Mouse (Mus musculus) liver, embryonic 12.5 days (tissue): Measurements from ENCODE around the gene Efcab8. TPM values are rescaled to one million over a fixed set of nuclear protein-coding genes. Genes with fewer than 3 reads are reported as not detected.

ENCODE experiments used
- ATAC-seq: fragments of 200-750 bp; cut with Nextera tagmentation; 2 replicates; pipeline ENCODE4 v1.8.0; 2017; ENCODE audit warnings: moderate number of reproducible peaks, mild to moderate bottlenecking, moderate library complexity
- H3K27ac ChIP-seq: fragments of 300-500 bp; sonication (generic); 2 replicates; pipeline ENCODE4 v1.5.1; 2016; ENCODE audit warnings: mild to moderate bottlenecking
- H3K27me3 ChIP-seq: fragments of 300-500 bp; sonication (generic); replicated peaks from 2 replicates; pipeline ENCODE4 v1.6.1; 2016; ENCODE audit warnings: mild to moderate bottlenecking, moderate library complexity
- H3K36me3 ChIP-seq: fragments of 300-500 bp; sonication (generic); 2 replicates; pipeline ENCODE4 v1.6.1; 2016; ENCODE audit warnings: mild to moderate bottlenecking, moderate library complexity
- H3K4me1 ChIP-seq: fragments of 300-500 bp; sonication (generic); 2 replicates; pipeline ENCODE4 v1.6.1; 2016
- H3K4me2 ChIP-seq: fragments of 300-500 bp; sonication (generic); 2 replicates; pipeline ENCODE4 v1.6.1; 2016; ENCODE audit warnings: mild to moderate bottlenecking, moderate library complexity
- H3K4me3 ChIP-seq: fragments of 300-500 bp; sonication (generic); 2 replicates; pipeline ENCODE4 v1.5.1; 2016; ENCODE audit warnings: mild to moderate bottlenecking, moderate library complexity
- H3K9ac ChIP-seq: fragments of 300-500 bp; sonication (generic); 2 replicates; pipeline ENCODE4 v1.6.1; 2016; ENCODE audit warnings: mild to moderate bottlenecking, moderate library complexity
- H3K9me3 ChIP-seq: fragments of 300-500 bp; sonication (generic); replicated peaks from 2 replicates; pipeline ENCODE4 v1.6.1; 2016; ENCODE audit warnings: mild to moderate bottlenecking, moderate library complexity
- WGBS: fragments of 180-500 bp; shearing (Covaris S2); methylation state at CpG from one replicate; pipeline ENCODE4 v1.1.7; 2016; ENCODE audit not compliant: insufficient replicate concordance; 5-methylcytosine and 5-hydroxymethylcytosine counted together
- polyA plus RNA-seq: library from polyadenylated mRNA; unstranded; fragments of >200 nt; fragmentation: Nextera tagmentation; extraction: Ambion mirVana; gene quantifications from 2 replicates; pipeline ENCODE4 v1.2.1, GENCODE M21; 2016

Gene Efcab8
- polyA plus RNA-seq, result 0.10 and 0.16 TPM in 2 replicates

DNA sequence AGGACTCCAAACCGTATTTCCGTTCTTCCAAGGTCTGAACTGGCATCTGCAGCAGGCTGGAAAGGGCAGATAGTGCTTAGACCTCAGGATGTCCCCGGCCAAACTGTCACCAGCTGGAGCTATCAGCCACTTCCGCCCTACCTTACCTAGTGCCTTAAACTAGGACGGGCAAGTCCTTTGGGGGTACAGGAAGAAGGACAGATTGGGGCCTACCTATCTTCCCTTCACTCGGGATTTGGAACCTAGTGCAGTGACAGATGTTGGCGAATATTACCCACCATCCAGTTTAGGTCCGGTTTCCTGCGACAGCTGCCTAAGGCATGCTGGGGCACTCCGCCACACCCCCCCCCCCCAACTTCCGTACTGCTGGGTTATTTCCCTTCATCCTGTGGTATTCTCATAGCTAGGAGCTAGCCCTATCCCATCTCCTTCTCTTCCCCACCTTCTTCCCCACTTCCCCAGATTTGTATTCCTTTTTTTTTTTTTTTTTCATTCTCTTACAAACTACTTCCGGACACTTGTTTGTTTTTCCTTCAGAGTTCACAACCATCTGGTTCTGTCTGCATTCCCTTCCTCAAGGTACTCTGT lies at the start of gene Efcab8:
TSS of gene Efcab8 (plus strand) at position 538 of the 588 bp plus-strand sequence.
- Histone ChIP-seq H3K27ac (peak within 1 kb of the TSS; percentile 74), H3K9me3 (no peaks in the 10 kb centered on the region), H3K36me3 (0 out of 2 replicates have a peak, but pooled peaks cover under 1% of the 10 kb centered on the region), H3K4me1 (peaks cover 46% of the 10 kb centered on the region), H3K9ac (peak within 1 kb of the TSS; percentile 68), H3K27me3 (no peaks in the 10 kb centered on the region), H3K4me2 (peak within 1 kb of the TSS; percentile 94), H3K4me3 (peak within 1 kb of the TSS; percentile 58)
- WGBS, result 20% methylated on average over 12 of the region's 12 CpGs
- ATAC-seq, result peak; percentile 69

DNA sequence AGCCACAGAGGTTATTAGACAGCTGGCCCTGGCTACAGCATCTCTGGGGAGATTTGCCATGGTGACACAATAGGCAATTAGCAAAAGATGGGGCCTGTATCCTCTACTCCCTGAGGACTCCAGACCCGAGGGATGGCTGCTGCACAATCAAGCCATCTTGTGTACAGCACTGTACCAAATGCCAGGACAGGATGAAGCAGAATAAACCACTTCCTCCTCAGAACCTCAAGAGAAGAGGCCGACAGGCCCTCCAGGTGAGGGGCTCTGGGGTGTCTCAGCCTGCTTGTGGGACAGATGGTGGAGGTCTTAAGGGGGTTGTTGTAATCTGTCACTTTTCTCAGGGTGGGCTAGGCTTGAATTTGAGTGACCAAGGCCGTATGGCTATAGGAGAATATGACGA lies 45.7 kb upstream of the Efcab8 start:
- H3K9me3 ChIP-seq, result no peaks in the 10 kb centered on the region
- 47% methylated on average over 4 of the region's 4 CpGs for WGBS
- 0 out of 2 replicates have a peak, but pooled peaks cover 4% of the 10 kb centered on the region for H3K27me3 ChIP-seq
- H3K36me3 ChIP-seq, result no peaks in the 10 kb centered on the region
- H3K27ac ChIP-seq, result no peak overlapping the region
- no peak for ATAC-seq
- no peak overlapping the region for H3K4me2 ChIP-seq
- no peak overlapping the region for H3K9ac ChIP-seq
- H3K4me3 ChIP-seq, result no peak overlapping the region
- H3K4me1 ChIP-seq, result 0 out of 2 replicates have a peak, but pooled peaks cover under 1% of the 10 kb centered on the region

DNA sequence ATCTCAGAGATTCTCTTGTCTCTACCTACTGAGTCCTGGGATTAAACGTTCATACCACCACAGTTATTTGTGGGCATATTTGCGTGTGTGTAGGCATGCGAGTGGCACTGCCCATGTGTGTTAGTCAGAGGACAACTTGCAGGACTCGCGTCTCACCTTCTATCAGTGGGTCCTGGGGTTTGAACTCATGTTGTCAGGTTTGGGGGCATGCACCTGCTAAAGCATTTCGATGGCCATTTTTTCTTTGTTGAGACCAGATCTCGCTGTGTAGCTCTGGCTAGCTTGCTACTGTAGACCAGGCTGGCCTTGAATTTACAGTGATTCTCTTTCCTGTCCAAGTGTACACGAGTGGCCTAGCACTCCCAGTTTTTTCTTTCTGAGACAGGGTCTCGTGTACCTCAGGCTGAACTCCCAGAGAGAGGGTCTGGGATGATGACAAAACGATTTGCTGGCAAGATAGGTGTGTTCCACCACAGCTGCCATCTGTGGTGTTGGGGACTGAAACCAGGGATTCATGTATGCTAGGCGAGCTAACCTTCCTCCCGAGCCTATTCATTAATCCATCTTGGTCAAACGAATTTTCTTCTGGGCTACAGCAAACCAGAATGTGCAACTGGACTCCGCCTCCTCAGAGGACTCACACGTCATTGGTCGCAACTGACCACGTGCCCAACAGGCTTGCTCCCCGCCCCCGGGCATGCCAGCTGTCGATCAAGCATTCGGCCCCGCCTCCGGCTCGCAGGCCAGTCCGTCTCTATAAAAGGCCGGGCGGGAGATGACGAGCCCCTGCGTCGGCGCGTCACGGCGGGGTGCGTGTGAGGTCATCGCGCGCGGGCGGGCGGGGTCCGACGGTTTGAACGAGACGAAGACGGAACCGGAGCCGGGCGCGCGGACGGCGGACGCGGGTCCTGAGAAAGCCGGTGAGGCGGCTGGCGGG lies 39.0 kb upstream of the Efcab8 start, which contains the start of gene Mapre1:
TSS of gene Mapre1 (plus strand) at position 775 of the 937 bp plus-strand sequence.
- WGBS, result 10% methylated on average over 56 of the region's 58 CpGs

DNA sequence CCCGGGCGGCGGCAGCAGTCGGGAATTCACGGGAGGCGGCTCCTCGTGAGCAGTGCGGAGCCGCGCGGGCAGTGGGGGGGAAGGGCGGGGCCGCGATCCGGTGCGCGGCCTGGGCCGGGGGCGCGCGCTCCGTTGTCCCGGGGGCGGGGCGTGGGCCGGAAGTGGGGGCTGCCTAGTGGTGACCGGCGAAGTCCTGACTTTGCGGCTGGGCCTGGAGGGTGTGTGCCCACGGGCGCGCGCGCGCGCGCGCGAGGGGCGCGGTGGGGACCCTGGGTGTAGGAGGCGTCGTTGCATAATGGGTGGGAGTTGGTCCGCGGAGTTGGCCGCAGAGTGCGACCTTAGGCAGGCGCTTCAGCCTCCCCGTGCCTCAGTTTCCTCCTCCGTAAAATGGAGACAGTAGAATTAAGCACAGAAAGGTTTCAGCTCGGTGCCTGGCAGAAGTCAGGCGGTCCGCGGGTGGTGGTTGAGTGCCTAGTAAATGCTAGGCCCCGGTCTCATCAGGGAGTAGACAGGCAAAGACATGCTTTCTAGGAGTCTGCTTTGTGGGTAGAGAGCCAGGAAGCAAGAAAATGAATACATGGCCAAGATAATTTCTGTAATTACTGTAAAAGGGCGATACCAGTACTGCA lies 38.2 kb upstream of the Efcab8 start:
- H3K4me3 ChIP-seq, result peak overlapping the region; percentile 85

More for the DNA sequence above, 39.0 kb upstream of the Efcab8 start, which contains the start of gene Mapre1:
- H3K9me3 ChIP-seq, result no peaks in the 10 kb centered on the region
- ATAC-seq, result peak; percentile 96
- peaks cover 55% of the 10 kb centered on the region for H3K4me1 ChIP-seq
- H3K4me2 ChIP-seq, result peak within 1 kb of the TSS; percentile 84
- H3K27ac ChIP-seq, result peak within 1 kb of the TSS; percentile 93
- H3K36me3 ChIP-seq, result peaks cover 15% of the 10 kb centered on the region
- no peaks in the 10 kb centered on the region for H3K27me3 ChIP-seq
- H3K9ac ChIP-seq, result peak within 1 kb of the TSS; percentile 94
- peak within 1 kb of the TSS; percentile 85 for H3K4me3 ChIP-seq

DNA sequence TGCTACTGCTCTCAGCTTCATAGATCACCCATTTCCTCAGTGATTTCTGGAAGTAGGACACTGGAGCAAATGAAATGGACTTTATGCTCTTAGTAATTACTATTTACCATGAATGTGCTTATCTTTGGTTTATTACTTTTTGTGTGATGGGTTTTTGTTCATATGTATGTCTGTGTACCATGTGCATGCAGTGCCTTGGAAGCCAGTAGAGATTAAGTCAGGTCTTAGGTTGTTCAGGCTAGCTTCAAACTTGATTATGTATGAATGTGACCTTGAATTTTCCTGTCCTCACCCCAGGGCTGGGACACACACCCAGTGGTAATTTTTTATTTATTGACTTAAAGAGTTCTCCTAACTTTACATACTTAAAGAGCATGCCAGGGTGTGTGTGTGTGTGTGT lies 31.7 kb upstream of the Efcab8 start:
- ATAC-seq, result no peak
- H3K36me3 ChIP-seq, result peaks cover 76% of the 10 kb centered on the region

More for the DNA sequence above, 38.2 kb upstream of the Efcab8 start:
- WGBS, result 2% methylated on average over 45 of the region's 56 CpGs
- peak; percentile 78 for ATAC-seq
- H3K9me3 ChIP-seq, result no peaks in the 10 kb centered on the region
- peak overlapping the region; percentile 93 for H3K27ac ChIP-seq
- no peaks in the 10 kb centered on the region for H3K27me3 ChIP-seq
- peaks cover 57% of the 10 kb centered on the region for H3K4me1 ChIP-seq
- peak overlapping the region; percentile 94 for H3K9ac ChIP-seq
- H3K4me2 ChIP-seq, result peak overlapping the region; percentile 84
- H3K36me3 ChIP-seq, result peaks cover 22% of the 10 kb centered on the region

DNA sequence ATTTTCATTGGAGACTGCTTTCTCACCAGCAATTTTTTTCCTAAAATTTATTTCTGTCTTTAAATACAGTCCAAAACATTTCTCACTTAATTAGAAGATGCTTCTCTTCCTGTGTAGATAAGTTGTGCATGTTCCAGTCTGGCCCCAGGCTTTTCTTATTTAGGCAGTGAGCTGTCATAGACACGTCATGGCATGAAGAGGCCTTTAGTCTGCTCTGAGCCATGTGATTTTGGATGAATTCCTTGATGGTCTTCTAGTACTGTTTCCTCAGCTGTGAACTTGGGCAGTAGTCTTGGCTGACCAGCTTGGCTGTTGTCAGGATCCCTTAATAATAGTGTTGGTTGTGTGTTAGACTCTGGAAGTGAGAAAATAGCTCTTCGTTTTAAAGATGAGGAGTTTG lies 29.4 kb upstream of the Efcab8 start:
- H3K27ac ChIP-seq, result 0 out of 2 replicates have a peak overlapping the region, but pooled peaks have one; percentile 17

More for the DNA sequence above, 31.7 kb upstream of the Efcab8 start:
- H3K27ac ChIP-seq, result no peak overlapping the region
- H3K27me3 ChIP-seq, result no peaks in the 10 kb centered on the region
- H3K4me2 ChIP-seq, result no peak overlapping the region
- peaks cover 60% of the 10 kb centered on the region for H3K4me1 ChIP-seq
- H3K4me3 ChIP-seq, result no peak overlapping the region
- no peaks in the 10 kb centered on the region for H3K9me3 ChIP-seq
- H3K9ac ChIP-seq, result no peak overlapping the region

DNA sequence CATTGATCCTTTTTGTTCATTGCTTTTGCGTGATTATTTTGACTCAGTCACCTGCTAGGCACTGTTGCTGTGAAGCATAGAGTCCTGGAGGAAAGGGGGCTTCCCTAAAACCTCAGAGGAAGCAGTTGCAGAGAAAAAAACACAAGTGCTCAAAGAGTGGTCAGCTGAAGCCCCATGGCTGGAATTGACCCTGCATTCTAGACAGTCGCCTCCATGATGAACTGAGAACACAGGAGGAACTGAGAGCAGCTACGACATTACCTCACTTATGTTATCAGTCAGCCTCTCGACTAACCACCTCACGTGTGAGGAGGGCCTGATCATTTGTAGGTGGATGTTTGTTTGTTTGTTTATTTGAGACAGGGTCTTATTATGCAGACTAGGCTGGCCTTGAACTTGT lies 17.6 kb upstream of the Efcab8 start:
- WGBS, result 82% methylated on average over 5 of the region's 5 CpGs
- H3K4me3 ChIP-seq, result no peak overlapping the region
- no peak overlapping the region for H3K4me2 ChIP-seq
- no peak for ATAC-seq
- no peaks in the 10 kb centered on the region for H3K4me1 ChIP-seq
- peaks cover 100% of the 10 kb centered on the region for H3K36me3 ChIP-seq
- H3K9ac ChIP-seq, result no peak overlapping the region
- no peak overlapping the region for H3K27ac ChIP-seq
- no peaks in the 10 kb centered on the region for H3K9me3 ChIP-seq
- no peaks in the 10 kb centered on the region for H3K27me3 ChIP-seq

More for the DNA sequence above, 29.4 kb upstream of the Efcab8 start:
- peaks cover 86% of the 10 kb centered on the region for H3K36me3 ChIP-seq
- no peak for ATAC-seq
- no peaks in the 10 kb centered on the region for H3K9me3 ChIP-seq
- H3K27me3 ChIP-seq, result no peaks in the 10 kb centered on the region
- no peak overlapping the region for H3K4me3 ChIP-seq
- 70% methylated on average over 2 of the region's 2 CpGs for WGBS
- H3K4me1 ChIP-seq, result peaks cover 44% of the 10 kb centered on the region
- no peak overlapping the region for H3K4me2 ChIP-seq
- H3K9ac ChIP-seq, result no peak overlapping the region

DNA sequence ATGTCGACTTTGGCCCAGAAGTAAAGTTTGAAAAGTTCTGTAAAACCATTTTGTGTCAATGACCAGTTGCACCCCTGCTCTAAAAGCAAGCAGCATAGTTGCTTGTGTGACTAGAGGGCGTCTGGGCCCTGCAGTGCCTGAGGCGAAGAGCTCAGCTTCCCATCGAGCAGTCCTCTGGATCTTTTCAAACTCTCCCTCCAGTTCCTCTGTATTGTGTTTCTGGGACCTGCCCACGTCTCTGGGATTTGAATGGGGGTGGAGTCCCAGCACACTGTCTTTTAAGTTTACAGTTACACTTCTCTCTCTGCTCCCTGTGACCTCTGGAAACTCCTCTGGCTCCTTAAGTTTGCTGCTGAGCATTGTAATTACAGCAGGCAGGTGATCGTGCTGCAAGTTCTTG lies 12.2 kb upstream of the Efcab8 start:
- no peak for ATAC-seq
- H3K27me3 ChIP-seq, result no peaks in the 10 kb centered on the region
- H3K27ac ChIP-seq, result no peak overlapping the region
- H3K4me2 ChIP-seq, result no peak overlapping the region
- H3K4me1 ChIP-seq, result no peaks in the 10 kb centered on the region
- WGBS, result 78% methylated on average over 6 of the region's 6 CpGs
- H3K36me3 ChIP-seq, result peaks cover 94% of the 10 kb centered on the region
- H3K9ac ChIP-seq, result no peak overlapping the region
- H3K4me3 ChIP-seq, result no peak overlapping the region
- H3K9me3 ChIP-seq, result no peaks in the 10 kb centered on the region

DNA sequence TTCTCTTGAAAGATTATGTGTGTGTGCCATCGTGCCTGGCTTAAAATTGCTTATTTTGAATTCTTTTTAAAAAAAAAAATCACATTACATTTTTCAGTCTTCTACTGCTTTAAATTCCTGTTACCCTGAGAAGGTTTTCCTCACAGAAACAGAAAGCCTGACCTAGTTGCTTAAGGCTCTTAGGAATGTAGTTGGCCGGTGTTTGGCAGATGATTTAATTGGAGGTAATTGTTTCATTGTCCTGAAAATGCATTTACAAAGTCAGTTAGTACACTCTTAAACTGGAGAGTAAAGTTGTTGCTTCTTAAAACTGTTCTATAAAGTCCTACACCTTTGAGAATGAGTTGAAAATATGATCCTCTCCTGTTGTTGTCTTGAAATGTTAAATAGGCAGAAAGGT lies 10.8 kb upstream of the Efcab8 start:
- Histone ChIP-seq H3K27me3 (no peaks in the 10 kb centered on the region), H3K9me3 (no peaks in the 10 kb centered on the region), H3K9ac (no peak overlapping the region), H3K27ac (no peak overlapping the region), H3K4me1 (no peaks in the 10 kb centered on the region), H3K4me2 (no peak overlapping the region), H3K4me3 (no peak overlapping the region), H3K36me3 (peaks cover 88% of the 10 kb centered on the region)
- ATAC-seq, result no peak
- 89% methylated on average over 2 of the region's 2 CpGs for whole genome bisulfite sequencing

DNA sequence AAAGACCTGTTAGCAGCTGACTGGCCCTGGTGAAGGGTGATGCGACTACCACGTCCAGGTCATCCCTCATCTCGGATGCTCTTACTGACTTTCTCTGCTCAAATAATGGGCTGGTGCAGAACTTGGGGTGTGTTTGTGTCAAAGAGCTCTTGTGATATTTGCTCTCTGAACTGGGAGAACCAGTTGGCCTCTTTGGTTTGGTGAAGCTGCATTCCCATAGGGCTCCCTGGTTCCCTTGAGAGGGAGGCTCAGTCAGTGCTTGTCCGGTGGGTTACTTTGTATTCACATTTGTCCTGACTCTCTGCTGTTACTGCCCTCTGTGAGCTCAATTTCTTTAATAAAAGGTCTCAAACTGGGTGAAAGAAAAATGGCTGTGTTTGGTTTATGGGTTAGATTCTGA lies 6.8 kb upstream of the Efcab8 start:
- H3K36me3 ChIP-seq, result peaks cover 53% of the 10 kb centered on the region
- H3K27ac ChIP-seq, result no peak overlapping the region
- H3K4me1 ChIP-seq, result no peaks in the 10 kb centered on the region
- no peak for ATAC-seq
- no peak overlapping the region for H3K4me3 ChIP-seq
- WGBS, result 85% methylated on average over 4 of the region's 4 CpGs
- H3K4me2 ChIP-seq, result no peak overlapping the region
- no peaks in the 10 kb centered on the region for H3K9me3 ChIP-seq
- no peaks in the 10 kb centered on the region for H3K27me3 ChIP-seq
- H3K9ac ChIP-seq, result no peak overlapping the region

DNA sequence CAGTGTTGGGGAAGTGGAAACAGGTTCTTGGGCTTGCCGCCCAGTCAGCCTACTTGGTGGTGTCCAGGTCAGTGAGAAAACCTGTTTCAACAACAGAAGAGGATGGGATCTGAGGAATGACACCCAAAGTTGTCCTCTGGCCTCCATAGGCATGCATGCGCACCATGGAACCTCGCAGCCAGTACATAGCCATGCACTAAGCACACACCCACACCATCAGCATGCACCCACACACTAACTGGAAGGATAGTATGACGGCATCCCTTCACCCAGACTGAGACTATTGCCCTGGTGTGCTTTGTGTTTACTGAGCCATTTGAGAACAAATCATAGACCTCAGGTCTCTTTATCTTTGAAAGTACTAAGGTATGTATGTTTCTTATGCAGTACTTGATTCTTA lies 4.3 kb upstream of the Efcab8 start:
- Histone ChIP-seq H3K9me3 (no peaks in the 10 kb centered on the region), H3K4me1 (peaks cover 21% of the 10 kb centered on the region), H3K27me3 (no peaks in the 10 kb centered on the region), H3K9ac (no peak overlapping the region), H3K36me3 (peaks cover 28% of the 10 kb centered on the region), H3K27ac (no peak overlapping the region), H3K4me2 (no peak overlapping the region), H3K4me3 (no peak overlapping the region)
- ATAC-seq, result no peak
- 80% methylated on average over 4 of the region's 4 CpGs for WGBS
